22 mouse cellular contexts compared by ENCODE assay signal in the genomic region with DNA sequence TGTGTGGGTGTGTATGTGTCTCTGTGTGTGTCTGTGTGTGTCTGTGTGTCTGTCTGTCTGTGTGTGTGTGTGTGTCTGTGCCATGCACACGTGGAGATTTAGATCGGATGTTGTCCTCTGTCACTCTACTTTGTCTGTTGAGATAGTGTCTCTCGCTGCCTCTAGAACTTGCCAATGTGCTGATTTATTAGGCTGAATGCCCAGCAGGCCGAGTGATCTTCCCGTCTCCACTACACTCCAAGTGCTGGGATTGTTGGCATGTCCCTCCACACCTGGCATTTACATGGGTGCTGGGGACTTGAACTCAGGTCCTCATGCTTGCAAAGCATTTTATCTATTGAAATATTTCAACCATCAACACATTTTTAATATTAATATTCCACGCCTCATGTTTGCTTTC. TPM values are rescaled to one million over a fixed set of nuclear protein-coding genes. Genes with fewer than 3 reads are reported as not detected.
DNase-seq lines count a peak whose midpoint lies in the region; ATAC-seq and TF ChIP-seq lines count a peak whose summit lies in the region.
"Had no signal": no experiment of that assay in that cellular context is flagged by ENCODE, and none has a peak within 500 bp of the region (broad histone marks: within the 10 kb centered on the region; RNA-seq: fewer than 3 reads in every experiment).

No protein-coding gene starts in this region.

- TF ChIP-seq EP300 in liver, postnatal 0 days (IDR thresholded peaks at IDR 0.05; ENCODE audit: low read depth) = no peak

- WGBS in kidney, adult 2 months = 50% methylated on average over 6 of the region's 6 CpGs
- 76% methylated on average over 6 of the region's 6 CpGs for WGBS in liver, postnatal 0 days (ENCODE audit: insufficient replicate concordance)
- 77% methylated on average over 6 of the region's 6 CpGs for WGBS in liver, embryonic 11.5 days
- WGBS in hindbrain, embryonic 14.5 days = 83% methylated on average over 6 of the region's 6 CpGs

- no peaks in the 10 kb centered on the region for H3K36me3 ChIP-seq in kidney, adult 2 months (ENCODE audit: control insufficient read depth, insufficient read depth, low read length)
- no peaks in the 10 kb centered on the region for H3K36me3 ChIP-seq in liver, postnatal 0 days (replicated peaks; ENCODE audit: insufficient read depth, low read length)
- no peaks in the 10 kb centered on the region for H3K36me3 ChIP-seq in liver, embryonic 11.5 days (ENCODE audit: control insufficient read depth, insufficient read depth, low read length)
- H3K36me3 ChIP-seq in hindbrain, embryonic 14.5 days (replicated peaks; ENCODE audit: control insufficient read depth, insufficient read depth) = no peaks in the 10 kb centered on the region
- H3K36me3 ChIP-seq: embryonic facial prominence, embryonic 10.5 days; heart, embryonic 15.5 days; hindbrain, embryonic 13.5 days; intestine, embryonic 15.5 days had no signal

- no peak for TF ChIP-seq POLR2A in kidney, adult 2 months (IDR thresholded peaks at IDR 0.05; ENCODE audit: low read depth, low read length)

- no peak for ATAC-seq in liver, postnatal 0 days
- no peak for ATAC-seq in liver, embryonic 11.5 days (replicated peaks; ENCODE audit: low FRiP score)
- no peak for ATAC-seq in hindbrain, embryonic 14.5 days (ENCODE audit: low FRiP score)
- ATAC-seq: activated CD4-positive, CD25-positive, alpha-beta regulatory T cell, adult 4 months; forebrain, embryonic 13.5 days; forebrain, postnatal 0 days; intestine, embryonic 15.5 days; Patski had no signal

- no peak overlapping the region for H3K4me3 ChIP-seq in kidney, adult 2 months (ENCODE audit: insufficient read depth, low read depth, low read length)
- H3K4me3 ChIP-seq in liver, postnatal 0 days (ENCODE audit: low read depth, low read length) = no peak overlapping the region
- no peak overlapping the region for H3K4me3 ChIP-seq in liver, embryonic 11.5 days (ENCODE audit: low read depth, low read length)
- no peak overlapping the region for H3K4me3 ChIP-seq in hindbrain, embryonic 14.5 days (replicated peaks; ENCODE audit: low read length)
- H3K4me3 ChIP-seq: embryonic facial prominence, embryonic 10.5 days; forebrain, embryonic 13.5 days; heart, embryonic 15.5 days; hindbrain, embryonic 13.5 days; intestine, embryonic 15.5 days had no signal

- H3K27ac ChIP-seq in kidney, adult 2 months (ENCODE audit: insufficient read depth, low read depth, low read length) = peak overlapping the region; percentile 48; the same call in 1 of the 2 replicates
- H3K27ac ChIP-seq in liver, postnatal 0 days (ENCODE audit: low read depth) = peak overlapping the region; percentile 63; the same call in 1 of the 2 replicates
- no peak overlapping the region for H3K27ac ChIP-seq in liver, embryonic 11.5 days (ENCODE audit: low read depth, low read length)
- H3K27ac ChIP-seq in hindbrain, embryonic 14.5 days = no peak overlapping the region
- H3K27ac ChIP-seq: embryonic facial prominence, embryonic 10.5 days; forebrain, embryonic 13.5 days; heart, embryonic 15.5 days; hindbrain, embryonic 13.5 days; intestine, embryonic 15.5 days had no signal

- peak; percentile 91 for DNase-seq in heart, adult 11 months
- no peak for DNase-seq in heart, postnatal 36 days
- no peak for DNase-seq in kidney, adult 2 months
- no peak for DNase-seq in kidney, postnatal 14 days
- no peak for DNase-seq in liver, postnatal 0 days
- DNase-seq in liver, embryonic 11.5 days (ENCODE audit: low spot score) = no peak
- no peak for DNase-seq in hindbrain, embryonic 14.5 days (ENCODE audit: low spot score)
- DNase-seq: adrenal gland, adult 2 months; adrenal gland, postnatal 25 days; cerebellum, adult 2 months; cerebellum, postnatal 10 days; forebrain, postnatal 0 days had no signal

- H3K9me3 ChIP-seq in liver, postnatal 0 days (ENCODE audit: low read length) = no peaks in the 10 kb centered on the region
- no peaks in the 10 kb centered on the region for H3K9me3 ChIP-seq in liver, embryonic 11.5 days (ENCODE audit: control insufficient read depth, low read length)
- H3K9me3 ChIP-seq in hindbrain, embryonic 14.5 days (ENCODE audit: control insufficient read depth, low read length) = no peaks in the 10 kb centered on the region
- H3K9me3 ChIP-seq: embryonic facial prominence, embryonic 10.5 days; forebrain, embryonic 13.5 days; heart, embryonic 15.5 days; hindbrain, embryonic 13.5 days; intestine, embryonic 15.5 days had no signal

- intact Hi-C loops in heart, postnatal 36 days (cut with DNase I) = no loop called here

- no peak overlapping the region for H3K9ac ChIP-seq in liver, postnatal 0 days (replicated peaks)
- H3K9ac ChIP-seq in liver, embryonic 11.5 days (ENCODE audit: low read depth, low read length) = no peak overlapping the region
- H3K9ac ChIP-seq in hindbrain, embryonic 14.5 days = no peak overlapping the region
- H3K9ac ChIP-seq: forebrain, embryonic 13.5 days; forebrain, postnatal 0 days; heart, embryonic 15.5 days; hindbrain, embryonic 13.5 days; intestine, embryonic 15.5 days had no signal

- H3K4me2 ChIP-seq in liver, postnatal 0 days (ENCODE audit: low read depth, low read length) = no peak overlapping the region
- H3K4me2 ChIP-seq in liver, embryonic 11.5 days = no peak overlapping the region
- H3K4me2 ChIP-seq in hindbrain, embryonic 14.5 days (replicated peaks) = no peak overlapping the region
- H3K4me2 ChIP-seq: forebrain, embryonic 13.5 days; heart, embryonic 15.5 days; hindbrain, embryonic 13.5 days; intestine, embryonic 15.5 days had no signal

- no peak for TF ChIP-seq CTCF in kidney, adult 2 months (conservative IDR thresholded peaks at IDR 0.05; ENCODE audit: insufficient read depth, insufficient read length, low read depth, low read length)
- no peak for TF ChIP-seq CTCF in liver, postnatal 0 days (IDR thresholded peaks at IDR 0.05; ENCODE audit: low read depth)

- H3K27me3 ChIP-seq in kidney, adult 2 months (replicated peaks; ENCODE audit: control insufficient read depth, insufficient read depth, low read length) = no peaks in the 10 kb centered on the region
- H3K27me3 ChIP-seq in liver, postnatal 0 days (ENCODE audit: insufficient read depth, low read length) = no peaks in the 10 kb centered on the region
- H3K27me3 ChIP-seq in liver, embryonic 11.5 days (replicated peaks; ENCODE audit: control insufficient read depth, insufficient read depth, low read length) = no peaks in the 10 kb centered on the region
- H3K27me3 ChIP-seq in hindbrain, embryonic 14.5 days (ENCODE audit: control insufficient read depth, insufficient read depth, low read length) = no peaks in the 10 kb centered on the region
- H3K27me3 ChIP-seq: CH12.LX; heart, embryonic 15.5 days; intestine, embryonic 15.5 days; Patski had no signal

- peaks cover 60% of the 10 kb centered on the region for H3K4me1 ChIP-seq in kidney, adult 2 months (ENCODE audit: control insufficient read depth, insufficient read depth, low read length)
- H3K4me1 ChIP-seq in liver, postnatal 0 days (ENCODE audit: insufficient read depth) = peaks cover 30% of the 10 kb centered on the region
- H3K4me1 ChIP-seq in liver, embryonic 11.5 days (replicated peaks; ENCODE audit: control insufficient read depth, insufficient read depth, low read length) = peaks cover 15% of the 10 kb centered on the region; the same call in 1 of the 2 replicates
- no peaks in the 10 kb centered on the region for H3K4me1 ChIP-seq in hindbrain, embryonic 14.5 days (replicated peaks; ENCODE audit: control insufficient read depth, insufficient read depth, low read length)
- H3K4me1 ChIP-seq: forebrain, embryonic 13.5 days had no signal

RNA-seq across cellular contexts. Expression of a gene that starts 9.2 kb away (rescaled TPM):
- 10 to 100 TPM; 81.8 to 87.0 TPM for total RNA-seq in heart, postnatal 36 days (2021)
- 105 and 116 TPM in 2 replicates for polyA plus RNA-seq in kidney, adult 2 months (2012; rRNA removed)
- polyA plus RNA-seq in liver, postnatal 0 days (2015; fragmentation: Nextera tagmentation; extraction: Ambion mirVana) = 13.1 and 13.9 TPM in 2 replicates
- polyA plus RNA-seq in liver, embryonic 11.5 days (2014; fragmentation: Nextera tagmentation; extraction: Ambion mirVana) = 13.1 and 16.5 TPM in 2 replicates
- 2.9 and 3.2 TPM in 2 replicates for polyA plus RNA-seq in hindbrain, embryonic 14.5 days (2014; fragmentation: Nextera tagmentation; extraction: Ambion mirVana)

RNA-seq across cellular contexts. Expression of a gene that starts 51.7 kb away (rescaled TPM):
- 1 to 10 TPM; 2.0 to 2.4 TPM for total RNA-seq in heart, postnatal 36 days (2021)
- 3.2 and 4.6 TPM in 2 replicates for polyA plus RNA-seq in kidney, adult 2 months (2012; rRNA removed)
- polyA plus RNA-seq in liver, postnatal 0 days (2015; fragmentation: Nextera tagmentation; extraction: Ambion mirVana) = not detected in 2 replicates
- not detected in 2 replicates for polyA plus RNA-seq in liver, embryonic 11.5 days (2014; fragmentation: Nextera tagmentation; extraction: Ambion mirVana)
- not detected in 2 replicates for polyA plus RNA-seq in hindbrain, embryonic 14.5 days (2014; fragmentation: Nextera tagmentation; extraction: Ambion mirVana)
- total RNA-seq: CH12.LX; forebrain, postnatal 0 days; hematopoietic stem cell, adult 5-6 weeks had no signal
- polyA plus RNA-seq: activated CD4-positive, CD25-positive, alpha-beta regulatory T cell, adult 4 months; cerebellum, adult 2 months; embryonic facial prominence, embryonic 10.5 days; embryonic facial prominence, embryonic 14.5 days; forebrain, embryonic 13.5 days; forebrain, postnatal 0 days; heart, embryonic 15.5 days; hindbrain, embryonic 13.5 days; intestine, embryonic 15.5 days; Patski had no signal

Comparison
In these comparisons a context has a peak if more than half of its experiments do, and no peak if none do; other contexts are left out.
1. H3K27ac ChIP-seq: peak in kidney, adult 2 months (single experiment) and liver, postnatal 0 days (single experiment); none in liver, embryonic 11.5 days (single experiment) and hindbrain, embryonic 14.5 days (single experiment).